Comparison of ENCODE assay signal across 8 mouse cellular contexts in the genomic region with DNA sequence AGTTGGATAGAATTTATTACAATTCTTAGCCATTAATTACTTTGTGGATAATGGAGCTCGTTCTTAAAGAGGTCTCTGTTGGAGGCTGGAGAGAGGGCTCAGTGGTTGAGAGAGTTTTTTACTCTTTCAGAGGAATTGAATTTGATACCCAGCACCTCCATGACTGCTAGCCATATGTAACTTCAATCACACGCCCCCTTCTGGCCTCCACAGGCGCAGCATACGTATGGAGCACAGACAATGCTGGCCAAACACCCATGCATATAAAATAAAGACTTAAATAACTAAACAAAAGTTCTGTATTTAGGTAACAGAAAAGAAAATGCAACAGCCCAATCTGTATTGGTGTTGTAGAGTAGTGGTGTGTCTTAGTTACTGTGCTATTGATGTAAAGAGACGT. TPM values are rescaled to one million over a fixed set of nuclear protein-coding genes. Genes with fewer than 3 reads are reported as not detected.
A peak's percentile ranks its signal among the peaks of the same experiment; 100 is the strongest.
DNase-seq lines count a peak whose midpoint lies in the region; ATAC-seq lines count a peak whose summit lies in the region.

No protein-coding gene starts in this region.

- intact Hi-C loops in heart, postnatal 36 days (cut with DNase I), result loop anchor here (1.0 kb wide), 1 partner anchor 168 kb away; no protein-coding TSS in a partner anchor

- peak; percentile 14 to 39 for DNase-seq in heart, postnatal 36 days
- peak; percentile 21 for DNase-seq in urinary bladder, postnatal 14 days (ENCODE audit: low spot score)
- DNase-seq in urinary bladder, adult 18-20 months (ENCODE audit: low spot score in 2 of 2), result no peak
- peak; percentile 31 for DNase-seq in cerebellum, adult 8-10 months
- peak; percentile 4 for DNase-seq in large intestine, adult 2 months (ENCODE audit: low read depth, low spot score)
- peak; percentile 61 for DNase-seq in testis, postnatal 10 days (ENCODE audit: low spot score)
- DNase-seq in urinary bladder, postnatal 10 days (ENCODE audit: low spot score), result no peak

- WGBS in heart, embryonic 11.5 days (ENCODE audit: insufficient replicate concordance), result 63% methylated on average over 5 of the region's 5 CpGs
- WGBS in large intestine, adult 2 months, result 77% methylated on average over 5 of the region's 5 CpGs

- no peak overlapping the region for H3K9ac ChIP-seq in heart, embryonic 11.5 days (ENCODE audit: low read depth, low read length)

- no peak for ATAC-seq in heart, embryonic 11.5 days (replicated peaks; ENCODE audit: insufficient number of reproducible peaks, low FRiP score, low TSS enrichment)

- H3K4me3 ChIP-seq in heart, embryonic 11.5 days (ENCODE audit: low read depth, low read length), result no peak overlapping the region

- H3K4me1 ChIP-seq in heart, embryonic 11.5 days (ENCODE audit: control insufficient read depth, insufficient read depth, low read length), result no peaks in the 10 kb centered on the region

- H3K9me3 ChIP-seq in heart, embryonic 11.5 days (replicated peaks; ENCODE audit: control insufficient read depth, low read length), result peaks cover 4% of the 10 kb centered on the region; the same call in 1 of the 2 replicates

- H3K27me3 ChIP-seq in heart, embryonic 11.5 days (ENCODE audit: control insufficient read depth, insufficient read depth, low read length), result no peaks in the 10 kb centered on the region

- peaks cover 20% of the 10 kb centered on the region for H3K36me3 ChIP-seq in heart, embryonic 11.5 days (ENCODE audit: control insufficient read depth, insufficient read depth, low read length)

- H3K27ac ChIP-seq in heart, embryonic 11.5 days (ENCODE audit: low read depth, low read length), result no peak overlapping the region

- H3K4me2 ChIP-seq in heart, embryonic 11.5 days, result no peak overlapping the region

RNA-seq across cellular contexts. Expression of gene Eif2ak4, which starts 43.2 kb away (rescaled TPM):
- 1 to 10 TPM; 4.8 to 6.5 TPM for total RNA-seq in heart, postnatal 36 days (2021)
- polyA plus RNA-seq in heart, embryonic 11.5 days (2014; fragmentation: Nextera tagmentation; extraction: Ambion mirVana), result 9.0 and 9.7 TPM in 2 replicates
- 3.1 and 4.8 TPM in 2 replicates for polyA plus RNA-seq in large intestine, adult 2 months (2012; rRNA removed)

RNA-seq across cellular contexts. Expression of gene Srp14, which starts 47.9 kb away (rescaled TPM):
- total RNA-seq in heart, postnatal 36 days (2021), result 100 to 1,000 TPM; 114 to 118 TPM
- 202 and 204 TPM in 2 replicates for polyA plus RNA-seq in heart, embryonic 11.5 days (2014; fragmentation: Nextera tagmentation; extraction: Ambion mirVana)
- polyA plus RNA-seq in large intestine, adult 2 months (2012; rRNA removed), result 38.4 and 44.8 TPM in 2 replicates

RNA-seq across cellular contexts. Expression of gene Gpr176, which starts 58.4 kb away (rescaled TPM):
- under 1 TPM; 0.14 to 0.17 TPM for total RNA-seq in heart, postnatal 36 days (2021)
- polyA plus RNA-seq in heart, embryonic 11.5 days (2014; fragmentation: Nextera tagmentation; extraction: Ambion mirVana), result 0.06 TPM in 1 of 2 replicates, not detected in the other
- polyA plus RNA-seq in large intestine, adult 2 months (2012; rRNA removed), result 0.27 and 0.35 TPM in 2 replicates

Comparison
In these comparisons a context has a peak if more than half of its experiments do, and no peak if none do; other contexts are left out.
1. DNase-seq: peak in heart, postnatal 36 days (2 of 2), urinary bladder, postnatal 14 days (single experiment), cerebellum, adult 8-10 months (single experiment), large intestine, adult 2 months (single experiment) and testis, postnatal 10 days (single experiment); none in urinary bladder, adult 18-20 months (0 of 2) and urinary bladder, postnatal 10 days (single experiment).